Mouse (Mus musculus): ENCODE measurements around the gene Tert. TPM values are rescaled to one million over a fixed set of nuclear protein-coding genes. Genes with fewer than 3 reads are reported as not detected.

Gene Tert
- polyA plus RNA-seq, 1 experiment, result 1.4 TPM

DNA sequence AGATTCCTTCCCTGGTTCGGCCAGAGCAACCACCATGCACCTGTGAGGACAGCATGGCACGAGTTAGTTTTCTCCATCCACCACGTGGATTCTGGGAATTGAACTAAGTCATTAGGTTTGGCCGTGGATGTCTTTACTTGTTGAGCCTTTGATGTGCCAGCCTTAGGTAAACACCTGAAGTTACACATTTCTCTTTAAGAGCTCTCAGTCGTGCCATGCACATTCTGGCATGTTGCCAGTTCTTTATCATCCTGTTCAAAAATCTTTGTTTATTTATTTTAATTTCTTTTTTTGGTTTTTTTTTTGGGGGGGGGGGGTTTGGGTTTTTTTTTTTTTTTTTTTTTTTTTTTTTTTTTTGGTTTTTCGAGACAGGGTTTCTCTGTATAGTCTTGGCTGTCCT, 11.1 kb downstream of the Tert start:
- no peaks in the 10 kb centered on the region for H3K4me1 ChIP-seq (ENCODE audit: control insufficient read depth, insufficient read depth, low read length)
- H3K4me3 ChIP-seq (replicated peaks; ENCODE audit: insufficient read depth, low read depth, low read length), result no peak overlapping the region
- 81% methylated on average over 5 of the region's 6 CpGs for WGBS
- no peaks in the 10 kb centered on the region for H3K27me3 ChIP-seq (ENCODE audit: control insufficient read depth, insufficient read depth, low read length)
- no peak overlapping the region for H3K27ac ChIP-seq (ENCODE audit: insufficient read depth, low read length)
- DNase-seq, result no peak
- no peak for TF ChIP-seq POLR2A (IDR thresholded peaks at IDR 0.05; ENCODE audit: borderline replicate concordance, insufficient read depth, low read length)
- no peak for TF ChIP-seq CTCF (IDR thresholded peaks at IDR 0.05; ENCODE audit: borderline replicate concordance, insufficient read depth, low read depth, low read length)

- Histone ChIP-seq H3K27ac (ENCODE audit: insufficient read depth, low read length) (no peak overlapping the region), H3K4me1 (ENCODE audit: control insufficient read depth, insufficient read depth, low read length) (no peaks in the 10 kb centered on the region), H3K27me3 (ENCODE audit: control insufficient read depth, insufficient read depth, low read length) (no peaks in the 10 kb centered on the region), H3K4me3 (replicated peaks; ENCODE audit: insufficient read depth, low read depth, low read length) (no peak overlapping the region)
- TF ChIP-seq POLR2A (IDR thresholded peaks at IDR 0.05; ENCODE audit: borderline replicate concordance, insufficient read depth, low read length) (no peak), CTCF (IDR thresholded peaks at IDR 0.05; ENCODE audit: borderline replicate concordance, insufficient read depth, low read depth, low read length) (no peak)
- WGBS, result 81% methylated on average over 4 of the region's 4 CpGs
- no peak for DNase-seq
These were observed 14.6 kb downstream of the Tert start for GRCm38 (mm10) chr13:73641296-73641695.

- Histone ChIP-seq H3K4me3 (replicated peaks; ENCODE audit: insufficient read depth, low read depth, low read length) (no peak overlapping the region), H3K4me1 (ENCODE audit: control insufficient read depth, insufficient read depth, low read length) (no peaks in the 10 kb centered on the region), H3K27me3 (ENCODE audit: control insufficient read depth, insufficient read depth, low read length) (no peaks in the 10 kb centered on the region), H3K27ac (ENCODE audit: insufficient read depth, low read length) (no peak overlapping the region)
- peak; percentile 69 for TF ChIP-seq CTCF (IDR thresholded peaks at IDR 0.05; ENCODE audit: borderline replicate concordance, insufficient read depth, low read depth, low read length)
- no peak for TF ChIP-seq POLR2A (IDR thresholded peaks at IDR 0.05; ENCODE audit: borderline replicate concordance, insufficient read depth, low read length)
- peak; percentile 19 to 22 for DNase-seq
- WGBS, result 40% methylated on average over 6 of the region's 6 CpGs
These were observed 19.8 kb downstream of the Tert start for GRCm38 (mm10) chr13:73646397-73647087.

- no peak for TF ChIP-seq POLR2A (IDR thresholded peaks at IDR 0.05; ENCODE audit: borderline replicate concordance, insufficient read depth, low read length)
- TF ChIP-seq CTCF (IDR thresholded peaks at IDR 0.05; ENCODE audit: borderline replicate concordance, insufficient read depth, low read depth, low read length), result no peak
- no peak overlapping the region for H3K4me3 ChIP-seq (replicated peaks; ENCODE audit: insufficient read depth, low read depth, low read length)
- no peak for DNase-seq
- no peaks in the 10 kb centered on the region for H3K27me3 ChIP-seq (ENCODE audit: control insufficient read depth, insufficient read depth, low read length)
- no peak overlapping the region for H3K27ac ChIP-seq (ENCODE audit: insufficient read depth, low read length)
- 62% methylated on average over 3 of the region's 3 CpGs for WGBS
- H3K4me1 ChIP-seq (ENCODE audit: control insufficient read depth, insufficient read depth, low read length), result no peaks in the 10 kb centered on the region
These were observed 26.6 kb downstream of the Tert start for GRCm38 (mm10) chr13:73653266-73653665.

- no peak overlapping the region for H3K27ac ChIP-seq (ENCODE audit: insufficient read depth, low read length)
- WGBS, result 67% methylated on average over 3 of the region's 3 CpGs
- no peak for TF ChIP-seq POLR2A (IDR thresholded peaks at IDR 0.05; ENCODE audit: borderline replicate concordance, insufficient read depth, low read length)
- no peak for TF ChIP-seq CTCF (IDR thresholded peaks at IDR 0.05; ENCODE audit: borderline replicate concordance, insufficient read depth, low read depth, low read length)
- DNase-seq, result no peak
- H3K4me3 ChIP-seq (replicated peaks; ENCODE audit: insufficient read depth, low read depth, low read length), result no peak overlapping the region
- H3K4me1 ChIP-seq (ENCODE audit: control insufficient read depth, insufficient read depth, low read length), result no peaks in the 10 kb centered on the region
- H3K27me3 ChIP-seq (ENCODE audit: control insufficient read depth, insufficient read depth, low read length), result no peaks in the 10 kb centered on the region
These were observed 28.3 kb downstream of the Tert start for GRCm38 (mm10) chr13:73654976-73655375.

DNA sequence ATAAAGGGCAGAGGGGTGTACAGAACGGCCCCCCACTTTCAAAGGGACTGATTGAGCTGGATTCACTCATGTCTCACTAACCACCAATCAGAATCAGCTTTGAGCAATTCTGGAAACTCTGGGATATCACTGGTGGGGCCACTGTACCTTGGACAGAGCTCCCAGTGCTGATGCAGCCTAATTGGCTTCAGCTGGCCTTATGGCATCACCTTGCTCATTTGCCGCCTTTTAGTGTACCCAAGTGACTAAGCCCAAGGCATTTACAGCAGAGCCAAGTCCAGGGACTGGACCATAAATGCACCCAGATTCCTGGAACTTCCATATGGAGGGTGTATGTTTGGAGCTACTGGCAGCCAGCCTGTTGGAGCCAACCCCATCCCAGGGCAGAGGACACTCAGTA, 32.2 kb downstream of the Tert start:
- no peak for TF ChIP-seq CTCF (IDR thresholded peaks at IDR 0.05; ENCODE audit: borderline replicate concordance, insufficient read depth, low read depth, low read length)
- no peak for TF ChIP-seq POLR2A (IDR thresholded peaks at IDR 0.05; ENCODE audit: borderline replicate concordance, insufficient read depth, low read length)
- DNase-seq, result no peak
- 29% methylated on average over 2 of the region's 2 CpGs for WGBS
- H3K27ac ChIP-seq (ENCODE audit: insufficient read depth, low read length), result no peak overlapping the region
- H3K27me3 ChIP-seq (ENCODE audit: control insufficient read depth, insufficient read depth, low read length), result no peaks in the 10 kb centered on the region
- H3K4me1 ChIP-seq (ENCODE audit: control insufficient read depth, insufficient read depth, low read length), result no peaks in the 10 kb centered on the region
- no peak overlapping the region for H3K4me3 ChIP-seq (replicated peaks; ENCODE audit: insufficient read depth, low read depth, low read length)

- TF ChIP-seq CTCF (IDR thresholded peaks at IDR 0.05; ENCODE audit: borderline replicate concordance, insufficient read depth, low read depth, low read length) (no peak), POLR2A (IDR thresholded peaks at IDR 0.05; ENCODE audit: borderline replicate concordance, insufficient read depth, low read length) (no peak)
- Histone ChIP-seq H3K27me3 (ENCODE audit: control insufficient read depth, insufficient read depth, low read length) (no peaks in the 10 kb centered on the region), H3K4me3 (replicated peaks; ENCODE audit: insufficient read depth, low read depth, low read length) (no peak overlapping the region), H3K4me1 (ENCODE audit: control insufficient read depth, insufficient read depth, low read length) (no peaks in the 10 kb centered on the region), H3K27ac (ENCODE audit: insufficient read depth, low read length) (no peak overlapping the region)
- WGBS, result 66% methylated on average over 2 of the region's 2 CpGs
- DNase-seq, result no peak
These were observed 33.5 kb downstream of the Tert start for GRCm38 (mm10) chr13:73660163-73660695.

- Histone ChIP-seq H3K27ac (ENCODE audit: insufficient read depth, low read length) (no peak overlapping the region), H3K27me3 (ENCODE audit: control insufficient read depth, insufficient read depth, low read length) (no peaks in the 10 kb centered on the region), H3K4me1 (ENCODE audit: control insufficient read depth, insufficient read depth, low read length) (no peaks in the 10 kb centered on the region), H3K4me3 (replicated peaks; ENCODE audit: insufficient read depth, low read depth, low read length) (no peak overlapping the region)
- TF ChIP-seq POLR2A (IDR thresholded peaks at IDR 0.05; ENCODE audit: borderline replicate concordance, insufficient read depth, low read length) (no peak), CTCF (IDR thresholded peaks at IDR 0.05; ENCODE audit: borderline replicate concordance, insufficient read depth, low read depth, low read length) (no peak)
- DNase-seq, result no peak
- 90% methylated on average over 7 of the region's 7 CpGs for WGBS
These were observed 48.5 kb downstream of the Tert start for GRCm38 (mm10) chr13:73675161-73675560.
